Mouse (Mus musculus): ENCODE data around the gene Crkl. TPM values are rescaled to one million over a fixed set of nuclear protein-coding genes. Genes with fewer than 3 reads are reported as not detected.

The Crkl gene
- polyA plus RNA-seq, 1 experiment from 2014 or later = 29.9 TPM

DNA sequence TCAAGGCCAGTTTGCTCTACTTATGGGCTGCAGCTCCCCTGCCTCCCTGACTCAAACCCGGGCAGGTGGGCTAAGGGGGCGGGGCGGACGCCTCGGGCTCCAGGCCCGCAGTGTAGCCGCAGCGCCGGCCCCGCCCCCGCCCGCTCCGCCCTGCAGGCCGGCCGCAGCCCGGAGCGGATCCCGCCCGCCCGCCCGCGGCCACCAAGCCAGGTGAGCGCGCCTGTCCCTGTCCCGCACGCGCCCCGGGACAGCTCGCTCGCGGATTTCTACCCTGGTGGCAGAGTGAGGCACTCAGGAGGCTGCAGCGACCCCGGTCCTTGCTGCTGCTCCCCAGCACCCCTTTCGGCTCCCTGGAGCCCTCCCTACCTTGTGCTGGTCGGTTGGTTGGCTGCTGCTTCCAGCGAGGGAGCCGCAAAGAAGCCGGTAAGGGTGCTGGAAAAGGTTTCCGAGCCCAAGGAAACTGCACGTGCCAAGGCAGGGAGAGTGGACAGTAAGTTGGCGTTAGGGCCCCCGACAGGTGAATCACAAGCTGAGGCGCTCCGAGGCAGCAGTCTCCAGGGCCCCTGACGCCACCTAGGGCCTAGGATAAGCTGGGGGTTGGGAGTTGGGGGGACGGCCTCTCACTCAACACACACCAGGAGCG is 37.8 kb downstream of the Crkl start, which contains the start of gene Aifm3:
Gene Aifm3, plus strand, starts transcription at position 143 of the 643 bp plus-strand sequence.
- ATAC-seq = peak; percentile 74
- Histone ChIP-seq H3K27me3 (replicated peaks; ENCODE audit: control insufficient read depth, insufficient read depth, low read length) (0 out of 2 replicates have a peak, but pooled peaks cover 5% of the 10 kb centered on the region), H3K27ac (ENCODE audit: low read depth, low read length) (no peak within 1 kb of the TSS), H3K36me3 (ENCODE audit: control insufficient read depth, insufficient read depth) (peaks cover 26% of the 10 kb centered on the region), H3K9ac (ENCODE audit: low read depth, low read length) (peak within 1 kb of the TSS; percentile 60), H3K4me1 (replicated peaks; ENCODE audit: control insufficient read depth, insufficient read depth, low read length) (peaks cover 4% of the 10 kb centered on the region; the same call in 1 of the 2 replicates), H3K4me3 (ENCODE audit: low read depth, low read length) (peak within 1 kb of the TSS; percentile 50), H3K4me2 (replicated peaks; ENCODE audit: low read depth) (peak within 1 kb of the TSS; percentile 95), H3K9me3 (ENCODE audit: control insufficient read depth) (no peaks in the 10 kb centered on the region)
- 2% methylated on average over 44 of the region's 47 CpGs for WGBS
- TF ChIP-seq CTCF (IDR thresholded peaks at IDR 0.05; ENCODE audit: low read depth) = peak; percentile 21; the same call in 1 of the 2 replicates

DNA sequence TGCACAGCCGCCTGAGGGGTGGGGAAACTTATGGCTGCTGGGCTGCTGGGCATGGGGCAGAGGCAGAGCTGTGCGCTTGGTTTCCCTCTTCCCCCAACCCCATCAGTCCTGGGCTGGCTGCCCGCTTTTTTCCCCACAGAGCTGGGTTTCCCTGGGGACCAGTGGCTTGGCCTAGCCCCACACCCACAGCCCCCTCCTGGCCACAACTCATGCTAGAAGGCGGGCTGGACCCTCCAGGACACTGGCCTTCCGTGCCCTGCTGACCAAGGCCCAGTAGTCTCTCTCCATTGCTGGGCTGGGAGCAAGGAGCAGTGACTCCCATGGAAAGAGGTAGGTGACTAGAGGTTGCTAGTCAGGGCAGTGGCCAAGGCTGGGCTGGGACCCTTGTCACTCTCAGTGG is 39.4 kb downstream of the Crkl start:
- H3K4me1 ChIP-seq (replicated peaks; ENCODE audit: control insufficient read depth, insufficient read depth, low read length) = peaks cover 4% of the 10 kb centered on the region; the same call in 1 of the 2 replicates
- H3K9ac ChIP-seq (ENCODE audit: low read depth, low read length) = no peak overlapping the region
- peaks cover 13% of the 10 kb centered on the region for H3K36me3 ChIP-seq (ENCODE audit: control insufficient read depth, insufficient read depth)
- TF ChIP-seq CTCF (IDR thresholded peaks at IDR 0.05; ENCODE audit: low read depth) = no peak
- ATAC-seq = no peak
- H3K4me2 ChIP-seq (replicated peaks; ENCODE audit: low read depth) = no peak overlapping the region
- H3K27ac ChIP-seq (ENCODE audit: low read depth, low read length) = no peak overlapping the region
- H3K4me3 ChIP-seq (ENCODE audit: low read depth, low read length) = no peak overlapping the region
- 91% methylated on average over 5 of the region's 5 CpGs for whole genome bisulfite sequencing
- H3K9me3 ChIP-seq (ENCODE audit: control insufficient read depth) = no peaks in the 10 kb centered on the region
- H3K27me3 ChIP-seq (replicated peaks; ENCODE audit: control insufficient read depth, insufficient read depth, low read length) = 0 out of 2 replicates have a peak, but pooled peaks cover 5% of the 10 kb centered on the region

DNA sequence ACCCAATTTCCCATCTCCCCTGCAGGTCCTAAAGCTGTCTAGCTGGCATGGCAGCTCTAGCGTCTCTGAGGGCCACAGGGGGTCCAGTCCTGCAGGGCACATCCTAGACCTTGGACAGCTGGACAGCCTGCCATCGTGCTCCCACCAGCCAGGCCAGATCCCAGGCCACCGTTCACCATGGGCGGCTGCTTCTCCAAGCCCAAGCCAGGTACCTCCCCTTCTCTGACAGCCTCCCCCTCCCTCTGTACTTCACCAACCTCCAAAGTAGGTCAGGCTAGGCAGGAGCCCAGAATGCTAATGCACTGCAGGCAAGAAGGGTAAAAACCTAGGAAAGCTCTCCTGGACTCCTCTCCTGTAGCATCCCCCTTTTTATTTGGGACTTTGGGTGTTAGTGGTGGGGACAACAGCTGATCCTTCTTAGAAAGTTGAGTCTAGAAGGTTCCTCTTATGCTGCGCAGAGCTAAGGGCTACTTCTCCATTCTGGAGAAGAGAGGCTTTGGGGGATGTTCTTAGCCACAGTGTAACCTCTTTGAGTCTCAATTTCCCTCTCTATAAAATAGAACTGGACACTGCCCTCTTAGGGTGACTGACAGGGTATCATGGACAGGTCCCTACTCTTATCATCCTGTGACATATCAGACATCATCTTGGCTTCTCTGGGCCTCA is 40.2 kb downstream of the Crkl start:
- 70% methylated on average over 5 of the region's 5 CpGs for WGBS

DNA sequence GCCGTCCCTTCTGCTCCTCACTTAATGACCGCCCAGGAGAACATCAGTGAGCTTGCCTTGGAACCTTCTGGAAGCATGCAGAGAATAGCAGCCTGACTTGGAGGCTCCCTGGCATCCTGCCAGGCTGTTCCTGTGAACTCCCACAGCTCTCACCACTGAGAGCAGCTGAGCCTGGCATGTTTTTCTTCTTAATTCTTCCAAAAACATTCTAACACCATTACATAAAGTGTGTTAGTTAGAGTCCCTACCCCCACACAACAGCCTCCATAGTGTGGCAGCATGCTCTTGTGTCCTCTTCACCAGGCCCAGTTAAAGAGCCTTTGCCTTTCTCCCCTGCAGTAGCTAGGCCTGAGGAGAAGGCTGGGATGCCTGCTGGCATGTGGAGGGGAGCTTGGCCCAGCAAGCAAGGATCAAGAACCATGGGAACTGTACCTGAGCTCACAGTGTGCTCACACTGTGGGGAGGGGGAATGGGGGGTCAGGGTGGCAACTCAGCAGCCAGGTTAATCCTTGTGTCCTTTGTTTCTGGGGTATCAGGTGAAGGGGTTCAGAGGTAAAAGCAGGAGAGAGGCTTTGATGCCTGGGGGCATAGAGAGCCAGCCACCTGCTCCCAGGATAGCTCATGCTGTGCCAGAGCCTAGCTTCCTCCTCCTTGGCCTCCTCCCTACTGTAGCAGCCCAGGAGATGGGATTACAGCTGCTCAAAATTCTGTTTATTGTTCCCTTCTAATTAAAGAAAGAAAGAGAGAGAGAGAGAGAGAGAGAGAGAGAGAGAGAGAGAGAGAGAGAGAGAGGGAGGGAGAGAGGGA is 44.9 kb downstream of the Crkl start:
- no peaks in the 10 kb centered on the region for H3K9me3 ChIP-seq (ENCODE audit: control insufficient read depth)
- WGBS = 47% methylated on average over 2 of the region's 2 CpGs
- H3K9ac ChIP-seq (ENCODE audit: low read depth, low read length) = no peak overlapping the region
- H3K4me1 ChIP-seq (replicated peaks; ENCODE audit: control insufficient read depth, insufficient read depth, low read length) = no peaks in the 10 kb centered on the region
- TF ChIP-seq CTCF (IDR thresholded peaks at IDR 0.05; ENCODE audit: low read depth) = no peak
- no peak for ATAC-seq
- H3K36me3 ChIP-seq (ENCODE audit: control insufficient read depth, insufficient read depth) = no peaks in the 10 kb centered on the region
- no peak overlapping the region for H3K27ac ChIP-seq (ENCODE audit: low read depth, low read length)
- no peak overlapping the region for H3K4me2 ChIP-seq (replicated peaks; ENCODE audit: low read depth)
- no peaks in the 10 kb centered on the region for H3K27me3 ChIP-seq (replicated peaks; ENCODE audit: control insufficient read depth, insufficient read depth, low read length)
- no peak overlapping the region for H3K4me3 ChIP-seq (ENCODE audit: low read depth, low read length)

More for the DNA sequence above, 40.2 kb downstream of the Crkl start:
- H3K27ac ChIP-seq (ENCODE audit: low read depth, low read length) = no peak overlapping the region
- H3K4me3 ChIP-seq (ENCODE audit: low read depth, low read length) = no peak overlapping the region
- no peaks in the 10 kb centered on the region; the same call in 1 of the 2 replicates for H3K4me1 ChIP-seq (replicated peaks; ENCODE audit: control insufficient read depth, insufficient read depth, low read length)
- no peak for ATAC-seq
- H3K27me3 ChIP-seq (replicated peaks; ENCODE audit: control insufficient read depth, insufficient read depth, low read length) = 0 out of 2 replicates have a peak, but pooled peaks cover 5% of the 10 kb centered on the region
- H3K36me3 ChIP-seq (ENCODE audit: control insufficient read depth, insufficient read depth) = peaks cover 10% of the 10 kb centered on the region
- no peak for TF ChIP-seq CTCF (IDR thresholded peaks at IDR 0.05; ENCODE audit: low read depth)
- no peak overlapping the region for H3K4me2 ChIP-seq (replicated peaks; ENCODE audit: low read depth)
- no peaks in the 10 kb centered on the region for H3K9me3 ChIP-seq (ENCODE audit: control insufficient read depth)
- no peak overlapping the region for H3K9ac ChIP-seq (ENCODE audit: low read depth, low read length)

DNA sequence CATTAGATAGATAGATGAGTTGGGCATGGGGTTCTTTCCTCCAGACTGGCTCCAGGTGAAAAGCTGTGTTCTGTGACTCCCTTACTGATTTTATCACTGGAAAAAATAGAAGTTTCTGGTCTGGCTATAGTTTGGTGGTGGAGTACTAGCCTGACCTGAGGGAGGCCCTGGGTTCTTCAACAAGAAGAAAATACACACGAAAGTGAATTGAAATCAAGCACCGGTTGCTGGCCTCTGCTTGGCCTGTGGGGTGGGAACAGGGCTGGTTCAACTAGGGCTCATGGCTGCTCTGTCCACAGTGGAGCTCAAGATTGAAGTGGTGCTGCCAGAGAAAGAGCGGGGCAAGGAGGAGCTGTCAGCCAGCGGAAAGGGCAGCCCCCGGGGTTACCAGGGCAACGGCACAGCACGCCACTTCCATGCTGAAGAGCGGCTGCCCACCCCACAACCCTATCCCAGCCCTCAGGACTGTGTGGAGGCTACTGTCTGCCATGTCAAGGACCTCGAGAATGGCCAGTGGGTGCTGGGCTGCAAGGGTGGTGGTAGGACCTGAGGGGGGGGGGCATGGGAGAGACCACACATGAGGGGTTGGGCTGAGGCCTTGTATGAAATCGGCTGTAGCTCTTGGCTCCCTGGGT is 47.6 kb downstream of the Crkl start:
- Histone ChIP-seq H3K27ac (ENCODE audit: low read depth, low read length) (no peak overlapping the region), H3K4me1 (replicated peaks; ENCODE audit: control insufficient read depth, insufficient read depth, low read length) (no peaks in the 10 kb centered on the region), H3K4me3 (ENCODE audit: low read depth, low read length) (no peak overlapping the region), H3K36me3 (ENCODE audit: control insufficient read depth, insufficient read depth) (no peaks in the 10 kb centered on the region), H3K27me3 (replicated peaks; ENCODE audit: control insufficient read depth, insufficient read depth, low read length) (no peaks in the 10 kb centered on the region), H3K9me3 (ENCODE audit: control insufficient read depth) (no peaks in the 10 kb centered on the region), H3K9ac (ENCODE audit: low read depth, low read length) (no peak overlapping the region), H3K4me2 (replicated peaks; ENCODE audit: low read depth) (no peak overlapping the region)
- ATAC-seq = no peak
- 57% methylated on average over 10 of the region's 10 CpGs for WGBS
- TF ChIP-seq CTCF (IDR thresholded peaks at IDR 0.05; ENCODE audit: low read depth) = no peak

All from intestine, postnatal 0 days (tissue).